Mouse (Mus musculus) forebrain, embryonic 14.5 days (tissue): ENCODE data around the gene Kif16b. TPM values are rescaled to one million over a fixed set of nuclear protein-coding genes. Genes with fewer than 3 reads are reported as not detected.
"Not testable (repeated sequence)": the region's sequence is repeated elsewhere in the genome, so short reads cannot be mapped to it uniquely, and the experiment has no call there.

ENCODE experiments used
- ATAC-seq: fragments of 200-750 bp; cut with Nextera tagmentation; 2 replicates; pipeline ENCODE4 v1.8.0; 2017; ENCODE audit warnings: mild to moderate bottlenecking, moderate library complexity
- DNase-seq: peaks from one replicate; pipeline ENCODE4 v3.0.0-alpha.2; 2015; ENCODE audit warnings: low spot score
- H3K27ac ChIP-seq: fragments of 300-500 bp; sonication (generic); 2 replicates; pipeline ENCODE4 v1.5.1; 2014; ENCODE audit warnings: low read depth, mild to moderate bottlenecking, control low read depth, low read length, moderate library complexity
- H3K27me3 ChIP-seq: fragments of 300-500 bp; sonication (generic); replicated peaks from 2 replicates; pipeline ENCODE4 v1.6.1; 2014; ENCODE audit warnings: low read length, control low read depth, mixed read lengths; ENCODE audit not compliant: control insufficient read depth, insufficient read depth
- H3K36me3 ChIP-seq: fragments of 300-500 bp; sonication (generic); 2 replicates; pipeline ENCODE4 v1.6.1; 2014; ENCODE audit warnings: low read length, control low read depth; ENCODE audit not compliant: control insufficient read depth, insufficient read depth
- H3K4me1 ChIP-seq: fragments of 300-500 bp; sonication (generic); 2 replicates; pipeline ENCODE4 v1.6.1; 2014; ENCODE audit warnings: antibody characterized with exemption, low read length, control low read depth; ENCODE audit not compliant: control insufficient read depth, insufficient read depth
- H3K4me2 ChIP-seq: fragments of 300-500 bp; sonication (generic); 2 replicates; pipeline ENCODE4 v1.6.1; 2014; ENCODE audit warnings: mild to moderate bottlenecking, control low read depth, low read length
- H3K4me3 ChIP-seq: fragments of 300-500 bp; sonication (generic); 2 replicates; pipeline ENCODE4 v1.5.1; 2014; ENCODE audit warnings: low read depth, low read length, control low read depth
- H3K9ac ChIP-seq: fragments of 300-500 bp; sonication (generic); 2 replicates; pipeline ENCODE4 v1.6.1; 2014; ENCODE audit warnings: mild to moderate bottlenecking, low read length, control low read depth, moderate library complexity
- H3K9me3 ChIP-seq: fragments of 300-500 bp; sonication (generic); replicated peaks from 2 replicates; pipeline ENCODE4 v1.6.1; 2016; ENCODE audit warnings: low read length, control low read depth, mixed read lengths; ENCODE audit not compliant: control insufficient read depth
- WGBS: fragments of 180-500 bp; shearing (Covaris S2); extraction: QIAGEN DNeasy Blood & Tissue Kit; methylation state at CpG from one replicate; pipeline ENCODE4 v1.1.7; 2014; 5-methylcytosine and 5-hydroxymethylcytosine counted together
- polyA plus RNA-seq: library from polyadenylated mRNA; unstranded; fragments of >200 nt; fragmentation: Nextera tagmentation; extraction: Ambion mirVana; gene quantifications from 2 replicates; pipeline ENCODE4 v1.2.1, GENCODE M21; 2014

The Kif16b gene
- polyA plus RNA-seq, 1 experiment from 2014 or later: 3.0 TPM

- Histone ChIP-seq H3K27me3 (no peaks in the 10 kb centered on the region), H3K4me3 (no peak overlapping the region), H3K9me3 (no peaks in the 10 kb centered on the region), H3K9ac (no peak overlapping the region), H3K4me2 (peak overlapping the region; percentile 14; the same call in 1 of the 2 replicates), H3K36me3 (no peaks in the 10 kb centered on the region), H3K4me1 (peaks cover 8% of the 10 kb centered on the region), H3K27ac (no peak overlapping the region)
- ATAC-seq (peak; percentile 69; the same call in 1 of the 2 replicates), DNase-seq (peak; percentile 53)
- 3% methylated on average over 14 of the region's 14 CpGs for WGBS
These were observed 311.7 kb downstream of the Kif16b start for GRCm38 (mm10) chr2:142589403-142590283.

GRCm38 (mm10) chr2:142585845-142586244, 315.5 kb downstream of the Kif16b start:
- no peak for DNase-seq
- no peak overlapping the region for H3K27ac ChIP-seq
- WGBS: 91% methylated on average over 5 of the region's 5 CpGs
- H3K4me3 ChIP-seq: no peak overlapping the region
- peaks cover 8% of the 10 kb centered on the region for H3K4me1 ChIP-seq
- H3K9me3 ChIP-seq: no peaks in the 10 kb centered on the region
- no peaks in the 10 kb centered on the region for H3K27me3 ChIP-seq
- H3K4me2 ChIP-seq: no peak overlapping the region
- no peak for ATAC-seq
- no peak overlapping the region for H3K9ac ChIP-seq
- no peaks in the 10 kb centered on the region for H3K36me3 ChIP-seq

GRCm38 (mm10) chr2:142584851-142585737, 316.2 kb downstream of the Kif16b start:
- Histone ChIP-seq H3K4me3 (no peak overlapping the region), H3K27ac (no peak overlapping the region), H3K9ac (no peak overlapping the region), H3K36me3 (no peaks in the 10 kb centered on the region), H3K27me3 (no peaks in the 10 kb centered on the region), H3K9me3 (no peaks in the 10 kb centered on the region), H3K4me2 (no peak overlapping the region), H3K4me1 (peaks cover 8% of the 10 kb centered on the region)
- DNase-seq (no peak), ATAC-seq (no peak)
- 89% methylated on average over 11 of the region's 11 CpGs for WGBS

- no peaks in the 10 kb centered on the region for H3K9me3 ChIP-seq
- no peaks in the 10 kb centered on the region for H3K4me1 ChIP-seq
- H3K9ac ChIP-seq: no peak overlapping the region
- H3K4me3 ChIP-seq: no peak overlapping the region
- DNase-seq: no peak
- no peak overlapping the region for H3K4me2 ChIP-seq
- H3K27ac ChIP-seq: no peak overlapping the region
- no peak for ATAC-seq
- H3K36me3 ChIP-seq: no peaks in the 10 kb centered on the region
- H3K27me3 ChIP-seq: no peaks in the 10 kb centered on the region
These were observed 320.9 kb downstream of the Kif16b start for GRCm38 (mm10) chr2:142580449-142580848.

- H3K27ac ChIP-seq, H3K36me3 ChIP-seq, H3K9me3 ChIP-seq, H3K4me1 ChIP-seq, H3K9ac ChIP-seq, H3K27me3 ChIP-seq, DNase-seq, H3K4me2 ChIP-seq, ATAC-seq, H3K4me3 ChIP-seq: not testable (repeated sequence)
- WGBS: 80% methylated on average over 9 of the region's 9 CpGs
These were observed 323.9 kb downstream of the Kif16b start for GRCm38 (mm10) chr2:142577414-142577813.

GRCm38 (mm10) chr2:142569771-142570170, 331.6 kb downstream of the Kif16b start:
- H3K27me3 ChIP-seq: no peaks in the 10 kb centered on the region

More at GRCm38 (mm10) chr2:142569771-142570170, 331.6 kb downstream of the Kif16b start:
- H3K9ac ChIP-seq: no peak overlapping the region
- WGBS: 62% methylated on average over 8 of the region's 8 CpGs
- no peaks in the 10 kb centered on the region for H3K9me3 ChIP-seq
- no peaks in the 10 kb centered on the region for H3K4me1 ChIP-seq
- H3K27ac ChIP-seq: no peak overlapping the region
- no peak overlapping the region for H3K4me2 ChIP-seq
- no peak for DNase-seq
- H3K36me3 ChIP-seq: no peaks in the 10 kb centered on the region
- H3K4me3 ChIP-seq: no peak overlapping the region
- no peak for ATAC-seq

Other genes starting within 250 kb of the Kif16b start
- gene Snrpb2, start 161.5 kb upstream of the Kif16b start, polyA plus RNA-seq: 84.3 and 89.3 TPM in 2 replicates
- 1.0 and 1.1 TPM in 2 replicates for gene Otor, start 176.9 kb upstream of the Kif16b start, polyA plus RNA-seq